Mouse (Mus musculus): ENCODE data around the gene Atxn10. TPM values are rescaled to one million over a fixed set of nuclear protein-coding genes. Genes with fewer than 3 reads are reported as not detected.

Gene Atxn10
- 240 TPM for polyA plus RNA-seq (2014; fragmentation: Illumina TruSeq; extraction: RNeasy Lipid Tissue Mini Kit (QIAGEN cat#74804); ENCODE audit: low read depth, low replicate concordance)

DNA sequence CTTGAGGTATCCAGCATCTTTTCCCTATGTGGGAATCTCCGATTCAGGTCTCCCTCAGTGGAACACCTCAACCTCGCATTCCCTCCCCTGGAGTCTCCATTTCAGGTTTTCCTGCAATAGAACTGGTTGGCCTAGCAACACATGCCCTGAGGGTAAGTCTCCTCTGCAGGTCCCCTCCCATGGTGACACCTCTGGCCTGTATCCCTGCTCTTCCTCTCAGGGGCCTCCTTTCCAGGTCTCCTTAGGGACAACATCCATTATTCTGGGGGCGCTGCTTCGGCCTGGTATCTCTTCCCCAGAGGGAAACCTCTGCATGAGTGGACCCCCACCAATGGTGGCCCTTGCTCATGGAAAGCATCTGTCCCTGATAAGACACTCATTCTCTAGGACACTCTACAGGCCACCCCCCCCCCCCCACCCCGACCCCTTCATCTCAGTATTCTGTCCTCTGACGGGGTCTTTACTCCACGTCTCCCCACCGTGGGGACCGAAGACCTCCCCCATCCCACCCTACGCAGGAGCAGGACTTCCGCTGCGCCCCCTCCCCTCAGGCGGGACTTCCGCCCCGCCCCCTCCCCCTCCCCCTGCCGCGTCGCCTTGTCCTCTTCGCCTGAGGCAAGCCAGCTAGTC lies at the start of gene Atxn10:
Atxn10 (plus strand) TSS at position 575 of the 630 bp plus-strand sequence.

DNA sequence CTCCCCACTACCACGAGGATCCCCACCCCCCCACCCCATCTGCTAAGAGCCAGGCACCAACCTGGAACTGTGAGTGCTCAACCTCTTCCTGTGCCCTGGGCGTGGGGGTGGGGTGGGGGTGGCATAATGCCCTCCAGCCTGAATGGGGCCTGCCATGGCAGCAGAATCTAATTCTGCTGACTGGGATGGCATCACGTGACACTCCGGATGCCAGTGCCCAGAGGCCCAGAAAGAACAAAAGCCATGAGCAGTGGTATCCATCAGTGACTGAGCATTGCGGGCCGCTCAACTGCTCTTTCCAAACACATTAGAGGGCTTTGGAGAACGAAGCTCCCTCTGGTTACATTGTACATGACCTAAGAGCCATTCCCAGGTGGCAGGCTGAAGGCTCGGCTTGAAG lies 167.1 kb downstream of the Atxn10 start, which contains the start of gene 7530416G11Rik:
7530416G11Rik (minus strand) TSS at position 101 of the 400 bp plus-strand sequence.

Other genes with a start within 250 kb of the Atxn10 start
- gene Smc1b, start 204.3 kb upstream of the Atxn10 start, polyA plus RNA-seq (2014; fragmentation: Illumina TruSeq; extraction: RNeasy Lipid Tissue Mini Kit (QIAGEN cat#74804); ENCODE audit: low read depth, low replicate concordance), result 404 TPM
- 20.8 TPM for gene Ribc2, start 204.2 kb upstream of the Atxn10 start, polyA plus RNA-seq (2014; fragmentation: Illumina TruSeq; extraction: RNeasy Lipid Tissue Mini Kit (QIAGEN cat#74804); ENCODE audit: low read depth, low replicate concordance)
- gene Fbln1, start 130.3 kb upstream of the Atxn10 start, polyA plus RNA-seq (2014; fragmentation: Illumina TruSeq; extraction: RNeasy Lipid Tissue Mini Kit (QIAGEN cat#74804); ENCODE audit: low read depth, low replicate concordance), result 0.81 TPM
- not detected for gene 7530416G11Rik, start 167.0 kb downstream of the Atxn10 start, polyA plus RNA-seq (2014; fragmentation: Illumina TruSeq; extraction: RNeasy Lipid Tissue Mini Kit (QIAGEN cat#74804); ENCODE audit: low read depth, low replicate concordance)
- not detected for gene Wnt7b, start 246.2 kb downstream of the Atxn10 start, polyA plus RNA-seq (2014; fragmentation: Illumina TruSeq; extraction: RNeasy Lipid Tissue Mini Kit (QIAGEN cat#74804); ENCODE audit: low read depth, low replicate concordance)

All from testis, adult 10 weeks (tissue).